Mouse (Mus musculus): ENCODE measurements around the gene Zfp664. TPM values are rescaled to one million over a fixed set of nuclear protein-coding genes. Genes with fewer than 3 reads are reported as not detected.

The Zfp664 gene
- polyA plus RNA-seq, 1 experiment, result 25.9 TPM

DNA sequence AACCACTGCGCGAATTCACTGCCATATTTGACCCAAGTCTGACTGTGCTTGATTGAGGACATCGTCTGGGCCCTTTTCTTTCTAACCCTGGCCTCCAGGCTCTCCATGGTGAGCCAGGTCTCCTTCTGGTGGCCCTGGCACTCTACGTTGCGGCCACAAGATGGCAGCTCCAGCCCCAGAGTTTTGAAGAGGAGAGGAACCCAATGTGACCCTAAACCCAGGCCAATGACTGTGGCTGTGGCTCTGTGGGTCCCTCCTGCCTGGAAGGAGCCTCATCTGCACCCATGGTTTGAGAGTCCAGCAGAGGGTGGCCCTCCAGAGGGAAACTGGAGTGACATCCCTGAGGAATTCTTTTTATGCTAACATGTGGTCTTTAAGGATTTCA lies 67.6 kb downstream of the Zfp664 start:
- no peaks in the 10 kb centered on the region for H3K79me2 ChIP-seq (ENCODE audit: control insufficient read depth, insufficient read depth)
- H3ac ChIP-seq (ENCODE audit: control insufficient read depth, insufficient read length, low read depth), result no peak overlapping the region
- no peaks in the 10 kb centered on the region for H3K79me3 ChIP-seq (ENCODE audit: low read depth)
- H3K36me3 ChIP-seq (ENCODE audit: control insufficient read depth, insufficient read depth), result no peaks in the 10 kb centered on the region
- no peak overlapping the region for H3K4me3 ChIP-seq (ENCODE audit: insufficient read depth, poor library complexity, severe bottlenecking)
- no peak for TF ChIP-seq FOSL1 (IDR thresholded peaks at IDR 0.05; ENCODE audit: insufficient read depth, low read length, poor library complexity, severe bottlenecking)
- TF ChIP-seq CTCF (IDR thresholded peaks at IDR 0.05; ENCODE audit: control insufficient read depth, insufficient read depth, insufficient read length), result peak; percentile 74
- TF ChIP-seq MYOD1 (IDR thresholded peaks at IDR 0.05; ENCODE audit: control insufficient read depth, insufficient read length, low read depth), result no peak
- TF ChIP-seq MYOG (IDR thresholded peaks at IDR 0.05; ENCODE audit: control insufficient read depth, extremely low read depth, insufficient read length), result no peak
- H3K27me3 ChIP-seq (ENCODE audit: control insufficient read depth, insufficient read depth, insufficient read length), result no peaks in the 10 kb centered on the region

DNA sequence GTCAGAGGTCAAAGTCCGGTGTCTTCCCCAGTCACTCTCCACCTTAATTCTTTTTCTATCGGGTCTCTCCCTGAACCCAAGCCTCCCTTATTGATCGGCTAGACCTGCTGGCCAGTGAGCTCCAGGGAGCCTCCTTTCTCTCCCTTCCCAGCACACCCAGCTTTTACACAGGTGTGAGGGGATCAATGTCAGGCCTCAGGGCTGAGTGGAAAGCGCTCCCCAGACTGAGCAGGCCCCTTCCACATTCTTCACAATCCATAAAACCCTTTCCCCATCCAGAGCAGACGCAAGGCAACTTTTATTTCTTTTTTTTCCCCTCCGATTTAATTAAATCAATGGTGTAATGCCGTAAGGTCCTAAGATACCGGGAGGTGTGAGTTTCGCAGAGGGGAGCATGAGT lies 68.1 kb downstream of the Zfp664 start:
- H3K79me2 ChIP-seq (ENCODE audit: control insufficient read depth, insufficient read depth), result no peaks in the 10 kb centered on the region
- TF ChIP-seq CEBPB (IDR thresholded peaks at IDR 0.05; ENCODE audit: low read depth), result no peak
- TF ChIP-seq MYOG (IDR thresholded peaks at IDR 0.05; ENCODE audit: control insufficient read depth, extremely low read depth, insufficient read length), result no peak
- TF ChIP-seq FOSL1 (IDR thresholded peaks at IDR 0.05; ENCODE audit: insufficient read depth, low read length, poor library complexity, severe bottlenecking), result no peak
- no peaks in the 10 kb centered on the region for H3K27me3 ChIP-seq (ENCODE audit: control insufficient read depth, insufficient read depth, insufficient read length)
- H3K4me3 ChIP-seq (ENCODE audit: insufficient read depth, poor library complexity, severe bottlenecking), result no peak overlapping the region
- no peaks in the 10 kb centered on the region for H3K79me3 ChIP-seq (ENCODE audit: low read depth)
- no peak overlapping the region for H3ac ChIP-seq (ENCODE audit: control insufficient read depth, insufficient read length, low read depth)
- no peaks in the 10 kb centered on the region for H3K36me3 ChIP-seq (ENCODE audit: control insufficient read depth, insufficient read depth)

DNA sequence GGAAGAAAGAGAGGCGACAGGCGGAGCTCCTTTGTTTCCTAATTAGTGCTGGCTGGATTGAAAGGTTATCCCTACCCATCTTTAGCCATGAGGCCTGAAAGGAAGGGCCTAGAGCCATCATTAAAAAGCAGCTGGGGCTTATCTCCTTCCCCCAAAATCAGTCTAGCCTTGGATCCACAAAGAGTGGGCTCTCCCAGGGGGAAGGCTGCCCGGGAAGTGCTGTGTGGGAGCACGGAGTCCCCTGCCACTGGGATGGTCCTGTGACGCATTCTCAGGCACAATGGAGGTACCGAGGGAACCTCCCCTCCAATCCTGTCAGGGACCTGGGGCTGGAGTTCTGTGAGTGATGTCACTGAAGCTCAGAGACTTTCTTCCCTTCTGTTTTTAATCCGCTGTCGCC lies 68.6 kb downstream of the Zfp664 start:
- TF ChIP-seq CEBPB (IDR thresholded peaks at IDR 0.05; ENCODE audit: low read depth), result no peak
- TF ChIP-seq USF1 (IDR thresholded peaks at IDR 0.05; ENCODE audit: low read depth), result no peak
- no peak for TF ChIP-seq FOSL1 (IDR thresholded peaks at IDR 0.05; ENCODE audit: insufficient read depth, low read length, poor library complexity, severe bottlenecking)
- TF ChIP-seq MAX (IDR thresholded peaks at IDR 0.05), result no peak
- TF ChIP-seq MYOG (IDR thresholded peaks at IDR 0.05; ENCODE audit: control insufficient read depth, extremely low read depth, insufficient read length), result no peak
- TF ChIP-seq MYOD1 (IDR thresholded peaks at IDR 0.05; ENCODE audit: control insufficient read depth, insufficient read length, low read depth), result no peak
- TF ChIP-seq CTCF (IDR thresholded peaks at IDR 0.05; ENCODE audit: control insufficient read depth, insufficient read depth, insufficient read length), result no peak

DNA sequence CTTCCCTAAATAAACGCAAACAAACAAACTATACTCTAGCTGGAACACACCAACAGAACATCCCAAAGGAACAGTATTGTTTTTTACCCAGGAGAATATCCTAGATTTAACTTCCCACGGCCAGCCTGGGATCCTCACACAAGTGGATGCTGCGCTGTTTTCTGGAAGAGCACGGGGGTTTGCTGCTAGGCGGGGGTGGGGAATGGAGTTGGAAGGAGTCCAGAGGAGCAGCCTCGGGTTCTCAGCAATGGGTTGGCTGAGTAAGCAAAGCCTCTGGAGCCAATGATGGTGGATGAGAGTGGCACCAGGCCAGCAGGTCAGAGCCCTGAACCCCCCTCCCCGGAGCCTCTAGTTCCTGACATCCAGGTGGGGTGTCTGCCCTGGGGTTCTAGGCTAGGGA lies 72.1 kb downstream of the Zfp664 start:
- no peaks in the 10 kb centered on the region for H3K79me2 ChIP-seq (ENCODE audit: control insufficient read depth, insufficient read depth)
- no peaks in the 10 kb centered on the region for H3K79me3 ChIP-seq (ENCODE audit: low read depth)
- H3ac ChIP-seq (ENCODE audit: control insufficient read depth, insufficient read length, low read depth), result no peak overlapping the region
- H3K27me3 ChIP-seq (ENCODE audit: control insufficient read depth, insufficient read depth, insufficient read length), result no peaks in the 10 kb centered on the region
- H3K4me3 ChIP-seq (ENCODE audit: insufficient read depth, poor library complexity, severe bottlenecking), result no peak overlapping the region
- no peaks in the 10 kb centered on the region for H3K36me3 ChIP-seq (ENCODE audit: control insufficient read depth, insufficient read depth)
- TF ChIP-seq CEBPB (IDR thresholded peaks at IDR 0.05; ENCODE audit: low read depth) (no peak), FOSL1 (IDR thresholded peaks at IDR 0.05; ENCODE audit: insufficient read depth, low read length, poor library complexity, severe bottlenecking) (no peak), MYOD1 (IDR thresholded peaks at IDR 0.05; ENCODE audit: control insufficient read depth, insufficient read length, low read depth) (no peak), MYOG (IDR thresholded peaks at IDR 0.05; ENCODE audit: control insufficient read depth, extremely low read depth, insufficient read length) (no peak), USF1 (IDR thresholded peaks at IDR 0.05; ENCODE audit: low read depth) (no peak)

More for the DNA sequence above, 68.6 kb downstream of the Zfp664 start:
- no peaks in the 10 kb centered on the region for H3K79me3 ChIP-seq (ENCODE audit: low read depth)
- no peak overlapping the region for H3K4me3 ChIP-seq (ENCODE audit: insufficient read depth, poor library complexity, severe bottlenecking)
- no peaks in the 10 kb centered on the region for H3K36me3 ChIP-seq (ENCODE audit: control insufficient read depth, insufficient read depth)
- H3K79me2 ChIP-seq (ENCODE audit: control insufficient read depth, insufficient read depth), result no peaks in the 10 kb centered on the region
- H3ac ChIP-seq (ENCODE audit: control insufficient read depth, insufficient read length, low read depth), result no peak overlapping the region
- no peaks in the 10 kb centered on the region for H3K27me3 ChIP-seq (ENCODE audit: control insufficient read depth, insufficient read depth, insufficient read length)

DNA sequence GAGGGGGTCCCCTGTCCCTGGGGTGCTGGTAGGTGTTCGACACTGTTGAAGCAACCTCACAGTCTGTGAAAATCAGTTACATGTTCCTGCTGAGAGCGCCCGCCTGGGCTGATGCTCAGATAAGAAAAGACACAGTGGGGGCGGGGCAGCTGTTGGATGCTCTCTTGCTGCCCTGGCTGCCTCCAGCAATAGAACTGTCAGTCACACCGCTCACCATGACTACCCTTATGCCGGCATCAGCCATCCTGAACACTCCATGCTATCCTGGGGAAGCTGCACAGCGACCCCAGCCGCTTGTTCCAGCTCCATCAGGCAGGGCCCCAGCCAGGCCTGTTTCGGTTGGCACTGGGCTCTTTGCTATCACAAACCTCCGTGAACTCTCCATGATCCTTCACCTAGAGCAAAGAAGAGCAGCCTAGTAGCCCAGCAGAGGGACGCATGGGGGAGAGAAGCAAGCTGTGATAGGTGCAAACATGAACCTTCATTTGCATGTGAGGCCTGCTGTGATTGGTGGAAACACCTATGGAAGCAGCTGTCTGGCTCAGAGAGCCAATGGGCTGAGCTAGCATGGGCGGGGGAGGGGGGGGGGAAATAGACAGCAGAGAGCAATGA lies 80.8 kb downstream of the Zfp664 start:
- Histone ChIP-seq H3ac (ENCODE audit: control insufficient read depth, insufficient read length, low read depth) (no peak overlapping the region), H3K4me3 (ENCODE audit: insufficient read depth, poor library complexity, severe bottlenecking) (no peak overlapping the region), H3K36me3 (ENCODE audit: control insufficient read depth, insufficient read depth) (no peaks in the 10 kb centered on the region), H3K79me3 (ENCODE audit: low read depth) (no peaks in the 10 kb centered on the region), H3K79me2 (ENCODE audit: control insufficient read depth, insufficient read depth) (no peaks in the 10 kb centered on the region), H3K27me3 (ENCODE audit: control insufficient read depth, insufficient read depth, insufficient read length) (no peaks in the 10 kb centered on the region)
- TF ChIP-seq CTCF (IDR thresholded peaks at IDR 0.05; ENCODE audit: control insufficient read depth, insufficient read depth, insufficient read length), result no peak

DNA sequence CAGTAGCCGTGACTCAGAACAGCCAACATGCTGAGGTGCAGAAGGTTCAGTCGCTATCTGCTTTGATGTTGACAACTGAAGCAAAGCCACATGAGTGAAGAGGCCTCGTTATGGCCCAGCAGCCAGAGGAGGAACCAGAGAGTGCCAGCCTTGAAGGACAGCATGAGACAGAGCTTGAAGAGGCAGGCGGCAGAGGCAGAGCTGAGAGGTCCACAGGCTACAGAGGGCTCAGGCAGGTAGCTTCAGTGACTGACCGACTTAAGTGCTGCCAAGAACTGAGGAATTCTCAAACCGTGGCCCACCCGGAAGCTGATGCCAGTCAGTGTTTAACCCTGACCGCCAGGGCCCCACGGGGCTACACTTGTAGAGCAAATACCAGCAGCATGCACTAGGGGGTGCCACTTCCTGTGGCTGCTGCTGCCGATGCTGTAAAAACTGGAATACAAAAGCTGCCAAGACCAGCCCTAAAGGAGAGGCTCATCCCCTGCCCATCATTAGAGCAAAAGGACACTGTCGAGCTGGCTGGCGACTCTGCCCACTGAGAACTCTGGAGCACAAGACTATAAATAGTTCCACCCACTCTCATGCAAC lies 81.4 kb downstream of the Zfp664 start:
- TF ChIP-seq CTCF (IDR thresholded peaks at IDR 0.05; ENCODE audit: control insufficient read depth, insufficient read depth, insufficient read length), result no peak
- TF ChIP-seq MYOG (IDR thresholded peaks at IDR 0.05; ENCODE audit: control insufficient read depth, extremely low read depth, insufficient read length), result no peak
- TF ChIP-seq FOSL1 (IDR thresholded peaks at IDR 0.05; ENCODE audit: insufficient read depth, low read length, poor library complexity, severe bottlenecking), result no peak
- TF ChIP-seq MYOD1 (IDR thresholded peaks at IDR 0.05; ENCODE audit: control insufficient read depth, insufficient read length, low read depth), result no peak
- no peak for TF ChIP-seq MAX (IDR thresholded peaks at IDR 0.05)
- TF ChIP-seq CEBPB (IDR thresholded peaks at IDR 0.05; ENCODE audit: low read depth), result no peak
- no peak for TF ChIP-seq USF1 (IDR thresholded peaks at IDR 0.05; ENCODE audit: low read depth)
- Histone ChIP-seq H3K36me3 (ENCODE audit: control insufficient read depth, insufficient read depth) (no peaks in the 10 kb centered on the region), H3K79me3 (ENCODE audit: low read depth) (no peaks in the 10 kb centered on the region), H3ac (ENCODE audit: control insufficient read depth, insufficient read length, low read depth) (no peak overlapping the region), H3K79me2 (ENCODE audit: control insufficient read depth, insufficient read depth) (no peaks in the 10 kb centered on the region), H3K27me3 (ENCODE audit: control insufficient read depth, insufficient read depth, insufficient read length) (no peaks in the 10 kb centered on the region), H3K4me3 (ENCODE audit: insufficient read depth, poor library complexity, severe bottlenecking) (no peak overlapping the region)
